Mouse (Mus musculus): Measurements from ENCODE around the gene Epb41l1.

- TF ChIP-seq CTCF (IDR thresholded peaks at IDR 0.05; ENCODE audit: extremely low read depth, insufficient read depth, low read length) (no peak), POLR2A (IDR thresholded peaks at IDR 0.05; ENCODE audit: extremely low read depth, insufficient read depth, low read length) (no peak)
Observed at GRCm38 (mm10) chr2:156501025-156501424, 80.3 kb downstream of the Epb41l1 start.

Measured in cortical plate, adult 2 months (tissue).